Mouse (Mus musculus): ENCODE measurements around the gene 4930412O13Rik. TPM values are rescaled to one million over a fixed set of nuclear protein-coding genes. Genes with fewer than 3 reads are reported as not detected.
A peak's percentile ranks its signal among the peaks of the same experiment; 100 is the strongest.

4930412O13Rik gene
- total RNA-seq, 2 experiments from 2014 or later = not detected

DNA sequence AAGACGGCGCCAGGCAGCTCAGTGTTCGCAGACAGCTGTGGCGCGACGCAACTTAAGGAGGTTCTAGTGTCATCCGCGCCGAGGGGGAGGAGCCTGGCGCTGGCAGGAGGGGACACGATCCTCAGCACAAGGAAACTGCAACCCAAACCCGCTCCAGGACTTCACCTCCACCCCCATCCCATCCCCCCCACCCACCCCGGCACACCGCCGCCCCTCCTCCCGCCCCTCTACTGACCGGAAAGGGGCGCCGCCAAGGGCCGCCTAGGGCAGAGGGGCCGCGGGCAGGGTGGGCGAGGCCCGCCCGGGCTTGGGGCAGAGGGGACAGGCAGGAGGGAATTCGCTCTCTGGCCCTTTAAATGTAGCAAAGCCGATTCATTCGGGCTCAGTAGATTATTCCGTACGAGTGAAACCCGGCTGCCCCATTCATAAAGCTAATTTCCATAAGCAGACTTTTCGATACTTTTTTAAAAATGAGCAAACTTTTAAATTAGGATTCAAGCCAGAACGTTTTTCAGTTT is 2.4 kb upstream of the 4930412O13Rik start:
- intact Hi-C loops (cut with DNase I) = loop anchor here (2.0 to 10.0 kb wide), 3 partner anchors 246 to 496 kb away; partner anchors contain the start of gene Sfmbt2
- DNase-seq = peak; percentile 51 to 54

DNA sequence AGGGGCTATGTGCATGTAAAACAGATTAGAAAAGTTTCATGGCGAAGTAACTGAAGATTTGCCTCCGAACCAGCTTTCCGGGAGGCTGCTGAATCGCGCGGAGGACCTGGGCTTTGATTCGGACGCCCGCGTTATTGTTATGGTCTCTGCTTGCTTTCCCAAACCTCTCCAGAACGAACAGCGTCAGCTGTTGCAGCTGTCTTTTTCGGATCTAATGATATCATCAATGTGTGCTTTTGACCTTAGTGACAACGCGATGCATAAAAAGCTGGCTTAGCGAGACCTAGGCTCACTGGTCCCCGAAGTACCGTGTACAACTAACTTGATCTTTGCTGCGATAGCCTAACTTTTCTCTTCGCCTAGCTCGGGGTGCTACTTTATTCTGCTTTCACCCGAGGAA is 2.0 kb upstream of the 4930412O13Rik start:
- intact Hi-C loops (cut with DNase I) = loop anchor here (2.0 to 10.0 kb wide), 3 partner anchors 246 to 496 kb away; partner anchors contain the start of gene Sfmbt2
- no peak for DNase-seq

DNA sequence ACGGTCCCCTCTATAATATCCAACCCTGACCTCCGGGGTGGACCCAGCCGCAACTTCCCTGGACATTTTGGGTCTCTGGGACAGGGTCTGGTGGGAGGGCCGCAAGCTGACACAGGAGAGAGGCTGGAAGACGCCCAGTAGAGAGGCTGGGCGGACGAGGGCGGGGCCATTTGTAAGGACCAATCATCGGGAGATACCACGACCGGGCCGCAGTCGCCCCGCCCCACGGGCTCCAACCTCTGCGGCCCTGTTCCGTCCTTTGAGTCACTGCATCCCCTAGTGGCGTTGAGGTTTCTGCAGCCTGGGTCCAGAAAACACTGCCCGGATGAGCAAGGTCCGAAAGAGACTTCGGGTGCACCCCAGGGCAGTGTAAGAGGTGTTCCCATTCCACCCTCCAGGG is 1.6 kb upstream of the 4930412O13Rik start:
- peak; percentile 88 to 90 for DNase-seq
- intact Hi-C loops (cut with DNase I) = loop anchor here (2.0 to 10.0 kb wide), 3 partner anchors 247 to 495 kb away; partner anchors contain the start of gene Sfmbt2

DNA sequence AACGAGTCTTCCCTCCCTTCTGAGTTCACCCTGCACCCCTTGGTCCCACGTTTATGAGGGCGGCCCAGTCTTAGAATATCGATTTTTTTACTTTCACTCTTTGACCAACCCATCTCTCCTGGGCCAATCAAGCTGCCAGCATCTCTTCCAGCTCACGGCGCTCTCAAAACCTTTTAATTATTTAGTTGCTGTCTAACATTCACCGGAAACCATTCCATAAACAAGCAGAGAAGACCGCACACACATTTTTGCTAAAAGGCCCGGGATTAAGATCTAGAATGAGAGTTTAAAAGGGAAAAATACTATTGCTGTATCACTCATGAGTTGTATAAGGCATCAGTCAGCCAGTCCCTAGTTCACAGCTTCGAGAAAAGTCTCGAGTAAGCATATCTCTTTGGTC is 781 bp upstream of the 4930412O13Rik start:
- intact Hi-C loops (cut with DNase I) = loop anchor here (10.0 kb wide), 1 partner anchor 1205 kb away; no protein-coding TSS in a partner anchor
- DNase-seq = no peak

DNA sequence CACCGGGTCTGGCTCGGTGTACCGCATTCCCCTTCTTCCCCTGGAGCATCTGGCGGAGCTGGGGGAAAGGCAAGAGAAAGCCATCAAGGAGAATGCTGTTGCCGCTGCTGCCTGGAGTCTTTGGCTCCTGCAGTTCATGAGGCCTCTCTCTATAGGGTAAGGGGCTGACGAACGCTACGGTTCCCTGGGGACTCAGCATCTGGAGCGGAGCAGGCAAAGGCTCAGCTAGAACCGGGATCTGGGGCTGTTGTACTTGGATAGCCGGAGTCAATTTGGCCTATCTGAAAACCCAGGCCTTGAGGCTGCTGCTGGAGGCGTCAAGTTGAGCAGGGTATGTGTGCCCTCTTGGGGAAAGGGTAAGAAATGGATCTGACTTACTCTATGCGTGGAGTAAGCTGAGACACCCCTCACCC is 565 bp downstream of the 4930412O13Rik start:
- DNase-seq = no peak
- intact Hi-C loops (cut with DNase I) = loop anchor here (10.0 kb wide), 1 partner anchor 1207 kb away; no protein-coding TSS in a partner anchor

DNA sequence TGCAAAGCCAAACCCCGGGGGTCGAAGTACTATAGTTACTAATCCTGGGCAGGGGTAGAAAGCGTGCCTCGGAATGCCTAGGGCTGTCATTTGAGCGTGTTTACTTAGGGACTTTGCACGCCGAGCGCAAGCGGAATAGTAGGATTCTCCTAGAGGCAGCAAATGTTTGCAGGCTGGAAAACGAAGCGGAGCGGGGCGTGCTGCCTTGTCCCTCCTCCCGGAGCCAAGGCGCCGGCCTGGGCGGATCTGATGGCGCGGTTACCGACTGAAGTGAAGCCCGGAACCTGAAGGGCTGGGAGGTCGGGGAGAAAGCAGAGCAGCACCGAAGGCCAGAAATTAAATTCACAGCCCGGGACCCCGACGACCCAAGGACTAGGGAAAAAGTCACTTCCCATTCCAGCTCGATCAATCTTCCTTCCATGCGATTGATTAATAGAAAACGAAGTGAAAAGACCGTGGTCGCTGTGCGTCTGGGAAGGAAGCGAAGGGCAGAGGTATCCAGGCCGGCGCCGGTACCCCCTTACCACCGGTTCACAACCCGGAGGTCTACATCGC is 1.4 kb downstream of the 4930412O13Rik start:
- peak; percentile 48 to 50 for DNase-seq
- intact Hi-C loops (cut with DNase I) = loop anchor here (10.0 kb wide), 1 partner anchor 1208 kb away; no protein-coding TSS in a partner anchor

DNA sequence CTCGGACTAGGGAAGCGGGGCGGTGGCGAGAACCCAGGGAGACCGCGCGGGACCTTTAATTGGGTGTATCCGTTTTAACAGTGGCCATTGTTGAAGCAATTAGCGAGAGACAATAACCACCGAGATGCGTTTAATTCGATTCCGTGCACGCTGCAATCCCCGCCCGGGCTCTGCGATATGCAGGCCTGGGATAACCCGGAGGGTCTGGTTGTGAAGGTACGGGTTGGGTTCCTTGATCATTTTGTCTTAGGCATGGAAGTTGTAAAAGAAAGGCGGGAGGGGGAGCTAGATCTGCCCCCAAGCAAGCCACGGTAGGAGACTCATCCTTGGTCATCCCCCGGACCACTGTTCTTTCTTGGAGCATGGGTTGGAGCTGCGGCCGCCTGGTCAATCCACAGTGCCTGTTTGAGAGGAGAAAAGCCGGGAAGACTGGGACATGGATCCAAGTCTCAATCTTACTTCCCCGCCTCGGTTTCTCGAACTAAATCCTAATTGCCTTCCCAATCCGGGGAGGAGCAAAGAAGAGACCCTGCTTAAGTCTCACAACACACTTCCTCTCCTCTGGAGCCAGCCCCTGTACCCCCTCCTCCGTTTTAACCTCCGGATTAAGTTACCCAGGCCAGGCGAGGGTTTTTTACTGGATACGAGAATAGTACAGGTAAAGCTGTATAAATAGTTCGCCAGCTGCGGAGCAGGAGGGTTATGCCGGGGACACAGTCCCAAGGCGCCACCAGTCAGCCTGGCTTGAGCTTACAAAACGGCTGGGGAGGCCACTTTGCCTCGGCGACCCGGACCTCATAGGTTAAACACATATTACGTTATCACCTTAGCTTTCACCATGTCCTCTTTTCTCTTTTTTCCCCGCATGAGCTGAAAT is 2.1 kb downstream of the 4930412O13Rik start:
- DNase-seq = peak in 1 of 2 experiments; percentile 45

DNA sequence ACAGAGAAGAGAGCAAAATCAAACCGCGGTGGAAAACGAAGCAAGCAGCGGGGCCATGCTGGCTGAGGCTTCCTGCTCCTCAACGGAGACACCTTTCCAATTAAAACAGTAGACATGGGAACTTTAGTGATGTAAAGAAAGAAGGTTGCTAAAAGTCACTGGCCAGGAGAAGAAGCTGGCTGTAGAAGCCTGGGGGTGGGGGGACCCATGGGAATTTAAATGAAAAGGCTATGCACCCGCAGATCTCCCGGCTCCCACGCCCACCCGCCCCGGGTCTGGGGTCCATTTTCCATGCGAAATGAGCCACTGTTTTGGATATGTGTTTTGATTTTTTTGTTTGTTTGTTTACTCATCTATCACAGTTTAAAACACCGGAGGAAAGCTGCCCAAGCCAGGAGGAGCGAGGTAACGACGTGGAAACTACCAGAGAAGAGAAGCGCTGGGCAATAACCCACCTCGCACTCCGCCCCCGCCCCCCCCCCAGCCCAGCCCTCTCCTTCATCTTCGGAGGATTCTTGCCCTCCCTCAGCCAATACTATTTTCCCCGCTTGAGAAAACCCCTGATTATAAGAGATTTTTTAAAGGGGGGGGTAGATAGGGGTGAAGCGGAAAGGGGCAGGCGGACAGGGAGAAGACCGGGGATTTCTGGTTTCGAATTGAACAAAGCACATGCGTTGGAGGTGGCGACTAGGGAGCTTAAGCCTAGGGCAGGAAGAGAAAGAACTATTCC is 2.9 kb downstream of the 4930412O13Rik start:
- intact Hi-C loops (cut with DNase I) = loop anchor here (10.0 kb wide), 1 partner anchor 1209 kb away; no protein-coding TSS in a partner anchor
- peak in 1 of 2 experiments; percentile 32 for DNase-seq

More for the DNA sequence above, 2.1 kb downstream of the 4930412O13Rik start:
- intact Hi-C loops (cut with DNase I) = loop anchor here (10.0 kb wide), 1 partner anchor 1208 kb away; no protein-coding TSS in a partner anchor

DNA sequence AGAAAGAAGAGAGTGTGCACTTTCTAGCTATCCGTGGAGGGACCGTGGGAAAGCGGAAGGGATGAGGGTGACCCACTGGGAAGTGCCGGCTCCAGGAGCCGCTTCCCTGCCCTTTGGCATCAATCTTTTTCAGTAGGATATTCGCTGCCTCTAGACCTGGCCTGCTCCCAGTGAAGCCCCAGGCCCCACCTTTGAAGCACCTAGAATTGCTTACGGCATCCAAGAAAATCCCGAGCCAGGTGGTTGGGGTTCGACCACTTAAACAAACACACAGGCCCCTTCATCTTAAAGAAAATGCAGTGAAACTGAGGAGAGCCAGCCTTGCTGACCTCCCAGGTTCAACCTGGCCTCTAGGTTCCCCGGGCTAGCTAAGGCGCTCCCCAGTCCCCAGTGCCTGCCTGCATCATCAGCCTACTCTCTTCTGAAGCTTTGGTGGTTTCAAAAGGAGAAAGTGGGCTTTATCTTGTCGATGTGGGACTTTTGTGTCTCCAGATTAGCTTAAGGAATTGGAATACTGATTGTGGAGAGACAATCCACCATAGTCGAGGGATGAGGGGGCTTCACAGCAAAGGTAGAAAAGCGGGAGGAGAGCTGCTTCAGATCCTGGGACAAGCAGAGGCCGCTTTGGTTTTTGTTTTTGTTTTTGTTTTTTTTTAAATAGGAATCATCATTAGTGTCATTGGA is 3.6 kb downstream of the 4930412O13Rik start:
- no peak for DNase-seq
- intact Hi-C loops (cut with DNase I) = loop anchor here (10.0 kb wide), 1 partner anchor 1210 kb away; no protein-coding TSS in a partner anchor

DNA sequence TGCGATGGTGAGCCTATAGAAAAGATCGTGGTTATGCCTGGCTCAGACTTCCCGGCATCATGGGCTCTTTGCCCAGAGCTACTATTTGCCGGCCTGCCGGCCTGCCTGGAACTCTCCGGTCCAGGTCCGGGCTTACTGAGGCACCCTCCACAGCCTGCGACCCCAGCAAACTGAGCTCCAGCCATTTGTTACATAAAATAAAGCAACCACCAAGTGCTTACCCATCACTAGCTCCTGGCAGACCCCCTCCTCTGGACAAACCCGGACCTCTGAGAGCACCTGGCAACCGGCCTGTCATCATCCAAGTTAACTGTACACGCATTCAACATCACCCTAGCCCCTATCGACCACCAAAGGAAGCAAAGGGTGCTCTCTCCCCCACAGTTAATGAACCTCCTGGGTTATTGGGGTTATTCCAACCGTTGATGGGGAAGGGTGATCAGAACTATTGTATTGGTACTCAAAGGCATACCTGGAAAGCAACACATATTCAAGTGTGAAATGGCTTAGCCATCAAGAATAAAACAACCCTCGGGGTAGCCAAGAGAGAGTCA is 4.2 kb downstream of the 4930412O13Rik start:
- intact Hi-C loops (cut with DNase I) = loop anchor here (10.0 kb wide), 1 partner anchor 1210 kb away; no protein-coding TSS in a partner anchor
- DNase-seq = no peak

DNA sequence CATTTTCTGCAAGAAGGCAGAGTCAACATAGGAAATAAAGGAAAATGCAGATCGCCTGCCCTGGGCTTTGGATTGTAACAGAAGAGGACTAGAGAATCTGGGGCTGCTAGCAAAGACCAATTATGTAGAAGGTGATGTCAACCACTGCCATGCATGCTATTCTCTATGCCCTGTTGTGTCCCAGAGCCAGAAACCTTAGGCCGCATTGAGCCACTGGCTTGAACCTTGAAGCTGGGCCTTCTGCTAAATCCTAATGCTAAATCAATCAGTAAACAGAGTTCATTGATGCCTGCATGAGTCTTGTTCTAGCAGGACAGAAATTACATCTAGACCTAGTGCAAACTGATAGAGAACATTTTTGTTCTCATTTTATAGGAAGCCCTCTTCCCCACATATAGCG is 5.0 kb downstream of the 4930412O13Rik start:
- intact Hi-C loops (cut with DNase I) = loop anchor here (10.0 kb wide), 1 partner anchor 1211 kb away; no protein-coding TSS in a partner anchor
- DNase-seq = no peak

DNA sequence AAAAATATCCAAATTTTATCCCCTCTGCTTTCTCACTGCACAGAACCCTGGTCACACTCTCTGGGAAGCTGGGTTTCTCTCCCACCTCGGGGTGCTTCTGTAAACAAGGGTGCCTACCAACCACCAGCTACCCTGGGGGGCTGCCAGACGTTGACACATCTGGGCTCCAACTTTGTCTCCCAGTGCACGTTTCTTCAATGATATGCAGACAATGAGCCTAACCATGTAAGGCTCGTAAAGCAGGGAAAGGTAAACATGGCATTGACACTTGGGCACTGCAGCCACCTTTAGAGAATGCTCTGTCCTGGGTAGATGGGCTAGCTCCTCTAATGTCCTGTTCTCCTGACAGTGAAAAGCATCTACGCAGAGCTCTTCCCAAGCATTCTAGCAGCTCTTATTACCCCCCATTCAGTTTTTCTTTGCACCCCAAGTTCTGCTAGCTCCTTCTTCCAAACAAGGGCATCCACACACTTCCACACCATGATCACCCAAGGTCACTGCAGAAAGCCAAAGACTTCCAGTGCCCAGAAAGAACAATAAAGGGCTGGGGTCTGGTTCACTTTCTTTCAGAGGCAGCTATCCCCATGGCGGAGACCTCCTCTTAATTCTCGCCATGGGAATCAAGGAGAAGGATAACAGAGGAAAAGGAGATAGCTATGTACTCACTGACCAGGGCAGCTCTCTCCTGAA is 6.0 kb downstream of the 4930412O13Rik start:
- intact Hi-C loops (cut with DNase I) = loop anchor here (10.0 kb wide), 1 partner anchor 1212 kb away; no protein-coding TSS in a partner anchor
- no peak for DNase-seq

DNA sequence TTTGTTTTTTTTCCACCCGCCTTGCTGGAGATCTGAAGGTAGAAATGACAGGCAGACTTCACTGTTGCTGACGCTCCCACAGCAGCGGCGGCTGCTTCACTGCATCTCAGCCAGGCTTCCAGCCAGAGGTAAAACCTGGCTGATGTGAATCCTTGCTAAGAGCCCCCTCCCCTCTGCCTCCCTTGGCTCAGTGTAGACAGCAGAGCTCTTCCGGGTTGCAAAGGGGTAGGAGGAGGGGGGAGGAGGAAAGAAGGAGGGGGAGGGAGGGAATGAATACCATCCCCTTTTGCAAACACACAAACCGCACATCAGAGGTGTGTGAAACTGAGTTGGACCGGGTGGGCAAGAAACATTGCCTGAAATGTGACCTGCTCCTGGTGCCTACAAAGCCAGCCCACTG is 6.6 kb downstream of the 4930412O13Rik start:
- no peak for DNase-seq
- intact Hi-C loops (cut with DNase I) = loop anchor here (2.0 to 10.0 kb wide), 2 partner anchors 123 to 1213 kb away; no protein-coding TSS in a partner anchor

DNA sequence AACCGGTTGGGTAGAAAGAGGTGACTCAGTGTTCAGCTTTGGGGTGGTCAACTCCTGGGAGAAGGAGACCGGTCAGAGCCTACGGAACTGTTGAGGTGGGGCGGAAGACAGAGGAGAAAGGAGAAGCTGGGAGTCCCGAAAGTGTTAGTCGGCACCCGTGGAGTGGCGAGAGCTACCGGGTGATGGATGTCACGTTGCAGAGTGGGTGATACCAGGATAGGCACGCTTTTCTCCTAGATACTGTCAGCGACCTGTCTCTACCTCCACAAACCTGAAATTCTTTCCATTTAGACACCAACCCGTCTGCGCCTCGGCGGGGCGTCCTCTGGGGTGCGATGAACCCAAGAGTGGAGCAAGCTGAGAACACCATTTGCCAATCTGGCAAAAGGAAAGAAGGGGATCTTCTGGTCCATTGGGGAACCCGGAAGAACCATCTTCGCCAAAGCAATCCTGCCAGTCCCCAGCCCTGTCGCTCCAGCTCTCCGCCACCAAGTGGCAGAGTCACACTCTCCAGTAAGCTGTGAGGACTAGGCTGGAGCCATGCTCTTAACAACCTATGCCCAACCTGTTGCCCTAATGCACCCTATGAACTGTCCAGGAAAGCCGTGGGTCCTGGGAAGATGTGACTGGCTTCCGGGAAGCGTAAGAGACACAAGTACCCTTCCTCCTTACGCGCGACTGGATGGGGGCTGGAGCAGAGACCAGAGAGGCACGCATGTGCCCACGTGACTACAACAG is 8.0 kb downstream of the 4930412O13Rik start, which contains the start of gene 9230102O04Rik:
9230102O04Rik (minus strand) TSS at position 628 of the 738 bp plus-strand sequence.
- no peak for DNase-seq
- intact Hi-C loops (cut with DNase I) = loop anchor here (2.0 to 10.0 kb wide), 2 partner anchors 122 to 1214 kb away; no protein-coding TSS in a partner anchor

DNA sequence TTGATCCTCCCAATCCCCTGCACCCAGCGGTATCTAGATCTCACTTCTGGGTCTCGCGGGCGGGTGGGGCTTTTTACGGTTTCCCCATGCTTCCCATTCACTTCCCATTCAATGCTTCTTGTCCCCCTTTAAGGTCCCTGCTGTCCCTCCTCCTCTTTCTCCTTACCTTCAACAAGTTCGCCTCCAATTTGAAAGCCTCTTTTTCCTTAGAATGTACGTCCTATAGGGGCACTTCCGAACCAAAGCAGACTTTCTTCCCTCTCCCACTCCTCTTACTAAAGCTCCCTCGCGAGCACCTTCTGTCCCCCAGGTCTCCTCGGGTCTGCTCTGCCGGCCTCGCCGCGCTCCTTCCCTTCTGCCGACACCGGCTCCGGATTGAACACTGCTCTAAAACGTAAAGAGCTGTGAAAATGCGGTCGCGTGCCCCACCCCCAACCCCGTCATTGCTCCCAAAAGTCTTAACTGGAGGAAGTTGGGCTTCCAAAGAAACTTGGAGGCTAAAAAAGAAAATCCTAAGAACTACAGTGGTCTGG is 8.7 kb downstream of the 4930412O13Rik start, which contains the start of gene Gata3:
Gata3 (minus strand) TSS at position 384 of the 533 bp plus-strand sequence.
- DNase-seq = no peak
- intact Hi-C loops (cut with DNase I) = loop anchor here (2.0 to 10.0 kb wide), 2 partner anchors 121 to 1215 kb away; no protein-coding TSS in a partner anchor

DNA sequence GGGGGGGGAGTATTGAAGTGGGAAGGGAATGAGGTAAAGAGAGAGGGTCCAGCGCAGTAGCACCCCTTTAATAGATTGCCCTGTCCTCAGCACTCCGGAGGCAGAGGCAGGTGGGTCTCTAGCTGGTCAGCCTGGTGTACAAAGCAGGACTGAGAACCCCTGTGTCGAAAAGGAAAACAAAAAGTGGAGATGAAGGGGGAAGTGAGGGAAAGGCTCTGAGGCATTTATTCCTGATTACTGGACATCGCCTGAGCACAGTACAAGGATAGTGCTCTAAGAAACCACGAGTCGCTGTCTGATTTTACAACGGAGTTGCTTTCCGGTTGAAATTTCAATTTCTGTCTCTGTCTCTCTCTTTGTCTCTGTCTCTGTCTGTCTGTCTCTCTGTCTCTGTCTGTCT is 9.2 kb downstream of the 4930412O13Rik start:
- DNase-seq = no peak
- intact Hi-C loops (cut with DNase I) = no loop called here

DNA sequence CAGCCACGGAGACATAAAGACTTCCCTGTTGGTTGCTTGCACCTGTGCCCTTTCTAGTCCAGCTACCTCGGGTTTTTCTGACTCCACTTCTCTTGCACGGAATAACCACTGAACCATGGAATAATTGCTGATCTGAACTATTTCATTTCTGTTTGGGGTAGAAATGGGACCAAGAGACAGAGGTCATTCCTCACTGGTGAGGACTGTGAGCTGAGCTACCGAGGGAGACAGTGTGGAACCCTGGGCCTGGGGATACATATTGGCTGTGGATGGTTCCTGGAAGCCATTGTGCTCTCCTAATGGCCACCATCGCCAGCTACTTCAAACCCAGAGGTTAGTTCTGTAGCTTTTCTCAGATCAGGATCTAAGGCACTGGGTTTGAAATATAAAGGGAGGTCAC is 9.9 kb downstream of the 4930412O13Rik start:
- DNase-seq = no peak
- intact Hi-C loops (cut with DNase I) = no loop called here

Measured in heart, postnatal 36 days (tissue).